Mouse (Mus musculus): ENCODE data around the gene Loxl4.
A peak's percentile ranks its signal among the peaks of the same experiment; 100 is the strongest.

The Loxl4 gene

GRCm38 (mm10) chr19:42612654-42613053 lies at the start of gene Loxl4:
Loxl4 (minus strand) TSS chr19:42612813.
- DNase-seq (ENCODE audit: low spot score), result peak; percentile 29

- no peak for DNase-seq (ENCODE audit: low spot score)
Measured at GRCm38 (mm10) chr19:42661430-42662164, 49.0 kb upstream of the Loxl4 start.

- DNase-seq (ENCODE audit: low spot score), result no peak
Measured at GRCm38 (mm10) chr19:42660244-42660565, 47.6 kb upstream of the Loxl4 start.

- DNase-seq (ENCODE audit: low spot score), result no peak
Measured at GRCm38 (mm10) chr19:42659354-42660243, 47.0 kb upstream of the Loxl4 start.

GRCm38 (mm10) chr19:42658435-42659135 lies 46.0 kb upstream of the Loxl4 start:
- no peak for DNase-seq (ENCODE audit: low spot score)

GRCm38 (mm10) chr19:42657769-42658168 lies 45.2 kb upstream of the Loxl4 start:
- no peak for DNase-seq (ENCODE audit: low spot score)

GRCm38 (mm10) chr19:42657306-42657705 lies 44.7 kb upstream of the Loxl4 start:
- DNase-seq (ENCODE audit: low spot score), result no peak

GRCm38 (mm10) chr19:42655006-42655405 lies 42.4 kb upstream of the Loxl4 start:
- peak; percentile 59 for DNase-seq (ENCODE audit: low spot score)

GRCm38 (mm10) chr19:42653091-42653490 lies 40.5 kb upstream of the Loxl4 start:
- no peak for DNase-seq (ENCODE audit: low spot score)

- DNase-seq (ENCODE audit: low spot score), result no peak
Measured at GRCm38 (mm10) chr19:42652425-42652824, 39.8 kb upstream of the Loxl4 start.

GRCm38 (mm10) chr19:42640211-42640610 lies 27.6 kb upstream of the Loxl4 start:
- no peak for DNase-seq (ENCODE audit: low spot score)

GRCm38 (mm10) chr19:42639544-42639943 lies 26.9 kb upstream of the Loxl4 start:
- no peak for DNase-seq (ENCODE audit: low spot score)

GRCm38 (mm10) chr19:42638604-42639481 lies 26.2 kb upstream of the Loxl4 start:
- no peak for DNase-seq (ENCODE audit: low spot score)

- peak; percentile 28 for DNase-seq (ENCODE audit: low spot score)
Measured at GRCm38 (mm10) chr19:42636631-42637030, 24.0 kb upstream of the Loxl4 start.

- no peak for DNase-seq (ENCODE audit: low spot score)
Measured at GRCm38 (mm10) chr19:42633650-42634049, 21.0 kb upstream of the Loxl4 start.

GRCm38 (mm10) chr19:42632301-42632700 lies 19.7 kb upstream of the Loxl4 start:
- DNase-seq (ENCODE audit: low spot score), result no peak

- no peak for DNase-seq (ENCODE audit: low spot score)
Measured at GRCm38 (mm10) chr19:42631541-42631961, 18.9 kb upstream of the Loxl4 start.

- no peak for DNase-seq (ENCODE audit: low spot score)
Measured at GRCm38 (mm10) chr19:42628068-42628467, 15.5 kb upstream of the Loxl4 start.

GRCm38 (mm10) chr19:42613647-42614225 lies 1.1 kb upstream of the Loxl4 start:
- no peak for DNase-seq (ENCODE audit: low spot score)

- DNase-seq (ENCODE audit: low spot score), result no peak
Measured at GRCm38 (mm10) chr19:42613116-42613515, 503 bp upstream of the Loxl4 start.

- DNase-seq (ENCODE audit: low spot score), result no peak
Measured at GRCm38 (mm10) chr19:42611746-42612145, 867 bp downstream of the Loxl4 start.

Measured in ovary, postnatal 14 days (tissue).